Mouse (Mus musculus): ENCODE data around the gene Bola2. TPM values are rescaled to one million over a fixed set of nuclear protein-coding genes. Genes with fewer than 3 reads are reported as not detected.
A peak's percentile ranks its signal among the peaks of the same experiment; 100 is the strongest.

The Bola2 gene
- polyA plus RNA-seq (2015; fragmentation: Nextera tagmentation; extraction: Ambion mirVana) = 121 TPM in 2 replicates

DNA sequence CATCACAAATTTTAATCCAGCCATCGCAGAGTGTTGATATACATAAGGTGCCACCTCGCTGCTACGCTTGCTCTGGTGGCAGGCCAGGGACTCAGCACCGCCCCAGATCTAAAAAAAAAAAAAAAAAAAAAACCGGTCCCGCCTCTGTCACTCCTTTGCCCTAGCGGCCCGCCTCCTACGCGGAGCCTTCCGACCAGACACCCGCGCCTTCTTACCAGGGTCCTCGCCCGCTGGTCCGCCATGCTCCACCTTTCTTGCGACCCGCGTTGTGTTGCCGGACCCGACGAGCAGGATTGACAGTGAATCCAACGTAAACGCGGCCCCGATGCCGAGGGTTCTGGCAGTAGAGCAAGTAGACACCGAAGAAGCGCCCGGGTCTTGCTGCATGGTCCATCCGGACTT is at the start of gene Bola2:
Gene Bola2 (plus strand): TSS at position 192 of the 402 bp plus-strand sequence.
- Histone ChIP-seq H3K9ac (peak within 1 kb of the TSS; percentile 84), H3K36me3 (peaks cover 22% of the 10 kb centered on the region), H3K4me2 (replicated peaks) (peak within 1 kb of the TSS; percentile 86), H3K27ac (replicated peaks) (peak within 1 kb of the TSS; percentile 97), H3K27me3 (no peaks in the 10 kb centered on the region), H3K9me3 (replicated peaks) (no peaks in the 10 kb centered on the region), H3K4me3 (replicated peaks) (peak within 1 kb of the TSS; percentile 72), H3K4me1 (peaks cover 23% of the 10 kb centered on the region)
- ATAC-seq (ENCODE audit: insufficient number of reproducible peaks, low FRiP score, low TSS enrichment, low read depth) = peak; percentile 58
- WGBS = under 1% methylated on average over 31 of the region's 31 CpGs

DNA sequence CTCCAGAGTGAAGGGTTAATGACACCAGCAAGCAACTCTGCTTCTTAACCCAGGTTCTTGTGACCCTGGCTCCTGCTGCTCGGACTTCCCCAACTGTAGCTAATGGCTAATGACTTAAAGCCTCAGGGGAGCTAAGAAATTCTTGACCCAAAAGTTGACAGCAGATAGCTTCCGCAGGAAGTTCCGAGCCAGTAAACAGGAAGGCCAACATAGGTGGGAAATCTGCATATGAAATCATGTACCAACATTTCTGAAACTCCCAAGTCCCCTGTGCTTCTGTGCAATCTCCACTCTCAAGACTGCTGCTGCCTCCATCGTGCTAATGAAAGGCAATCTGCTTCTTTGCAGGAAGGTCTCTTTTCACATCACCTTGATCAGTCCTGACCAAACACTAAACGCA is 49.5 kb upstream of the Bola2 start:
- ATAC-seq (ENCODE audit: insufficient number of reproducible peaks, low FRiP score, low TSS enrichment, low read depth) = no peak

DNA sequence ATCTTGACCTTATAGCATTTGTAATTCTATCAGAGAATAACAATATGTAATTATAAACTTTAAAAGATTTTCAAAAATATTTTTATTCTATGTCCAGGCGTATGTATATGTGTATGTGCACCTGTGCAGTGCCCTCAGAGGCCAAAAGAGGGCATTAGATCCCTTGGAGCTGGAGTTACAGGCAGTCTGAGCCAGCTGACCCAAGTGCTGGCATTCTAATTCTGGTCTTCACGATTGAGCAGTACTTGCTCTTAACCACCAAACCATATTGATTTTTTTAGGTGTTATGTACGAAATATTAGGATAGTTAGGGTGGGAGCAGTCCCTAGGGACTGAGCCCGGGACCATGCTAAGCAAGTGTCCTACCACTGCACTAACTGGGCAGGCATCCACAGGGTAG is 46.7 kb upstream of the Bola2 start:
- ATAC-seq (ENCODE audit: insufficient number of reproducible peaks, low FRiP score, low TSS enrichment, low read depth) = no peak
- peak overlapping the region; percentile 75; the same call in 1 of the 2 replicates for H3K4me3 ChIP-seq (replicated peaks)
- H3K9ac ChIP-seq = no peak overlapping the region
- no peak overlapping the region for H3K27ac ChIP-seq (replicated peaks)
- no peaks in the 10 kb centered on the region for H3K36me3 ChIP-seq
- peaks cover 13% of the 10 kb centered on the region for H3K4me1 ChIP-seq
- peak overlapping the region; percentile 68 for H3K4me2 ChIP-seq (replicated peaks)
- H3K9me3 ChIP-seq (replicated peaks) = no peaks in the 10 kb centered on the region
- H3K27me3 ChIP-seq = no peaks in the 10 kb centered on the region
- 70% methylated on average over 4 of the region's 4 CpGs for WGBS

More for the DNA sequence above, 49.5 kb upstream of the Bola2 start:
- Histone ChIP-seq H3K4me2 (replicated peaks) (no peak overlapping the region), H3K9me3 (replicated peaks) (no peaks in the 10 kb centered on the region), H3K4me3 (replicated peaks) (no peak overlapping the region), H3K27ac (replicated peaks) (no peak overlapping the region), H3K4me1 (peaks cover 13% of the 10 kb centered on the region), H3K27me3 (no peaks in the 10 kb centered on the region), H3K9ac (no peak overlapping the region), H3K36me3 (no peaks in the 10 kb centered on the region)
- whole genome bisulfite sequencing = 40% methylated on average over 5 of the region's 5 CpGs

DNA sequence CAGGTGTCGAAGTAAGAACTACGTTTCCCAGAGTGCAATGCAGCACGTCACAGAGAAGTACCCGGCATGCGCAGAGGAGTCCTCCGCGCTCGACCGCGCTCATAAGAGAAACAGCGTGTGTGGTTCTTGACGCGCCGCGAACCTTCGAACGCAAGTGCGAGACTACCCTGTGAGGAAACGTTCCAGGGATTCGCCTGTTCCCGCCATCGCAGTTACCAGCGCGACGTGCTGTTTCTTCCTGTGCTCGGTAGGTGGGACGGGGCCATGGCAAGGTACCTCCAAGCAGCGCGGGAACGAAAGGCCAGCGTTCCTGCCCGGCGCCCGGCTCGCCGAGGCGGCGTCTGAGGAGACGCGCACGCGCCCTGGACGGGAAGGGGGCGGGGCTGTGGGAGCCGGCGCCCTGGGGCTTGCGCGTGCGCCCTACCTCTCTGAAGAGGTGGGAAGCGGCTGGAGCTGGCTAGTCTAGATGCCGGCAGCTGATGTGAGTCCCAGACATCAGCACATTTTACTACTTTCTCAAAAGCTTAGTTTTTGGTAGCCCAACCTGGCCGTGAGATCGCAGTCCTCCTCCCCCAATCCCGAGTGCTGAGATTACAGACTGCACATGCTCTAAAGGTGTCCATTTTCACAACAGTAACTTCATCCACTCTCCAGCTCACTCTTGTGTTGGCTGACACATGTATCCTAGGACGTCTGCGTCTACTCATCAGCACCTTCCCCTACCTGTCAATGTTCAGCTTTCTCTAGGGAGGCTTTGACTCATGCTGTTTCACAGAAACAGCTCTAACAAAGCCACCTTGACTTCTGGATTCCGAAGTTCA is 45.8 kb upstream of the Bola2 start, which contains the start of gene Sgf29:
Gene Sgf29 (plus strand): TSS at position 79 of the 821 bp plus-strand sequence.
- Histone ChIP-seq H3K4me3 (replicated peaks) (peak within 1 kb of the TSS; percentile 75), H3K4me2 (replicated peaks) (peak within 1 kb of the TSS; percentile 68), H3K27ac (replicated peaks) (peak within 1 kb of the TSS; percentile 97), H3K27me3 (no peaks in the 10 kb centered on the region), H3K9ac (peak within 1 kb of the TSS; percentile 74), H3K36me3 (no peaks in the 10 kb centered on the region), H3K4me1 (peaks cover 13% of the 10 kb centered on the region), H3K9me3 (replicated peaks) (no peaks in the 10 kb centered on the region)
- WGBS = under 1% methylated on average over 57 of the region's 57 CpGs
- peak; percentile 98 for ATAC-seq (ENCODE audit: insufficient number of reproducible peaks, low FRiP score, low TSS enrichment, low read depth)

DNA sequence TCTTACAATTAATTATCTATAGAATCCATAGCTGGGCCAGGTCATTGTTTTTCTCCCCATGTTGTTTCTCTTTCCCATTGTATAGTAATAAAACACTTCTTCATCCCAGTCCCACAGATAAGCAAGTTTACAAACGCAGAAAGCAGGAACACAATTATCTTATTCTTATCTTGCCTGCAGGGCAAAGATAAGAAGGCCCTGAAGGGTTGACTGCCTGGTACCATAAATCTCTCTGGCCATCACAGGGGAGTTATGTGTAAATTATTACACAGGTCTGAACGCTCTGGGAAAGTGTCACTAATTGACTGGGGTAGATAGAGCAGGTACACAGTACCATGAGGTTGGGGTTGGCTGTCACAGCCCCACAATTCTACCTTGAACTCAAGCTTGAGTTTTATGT is 44.3 kb upstream of the Bola2 start:
- no peak overlapping the region for H3K4me2 ChIP-seq (replicated peaks)
- no peaks in the 10 kb centered on the region for H3K9me3 ChIP-seq (replicated peaks)
- 82% methylated on average over 2 of the region's 2 CpGs for WGBS
- no peak overlapping the region for H3K9ac ChIP-seq
- H3K4me1 ChIP-seq = peaks cover 13% of the 10 kb centered on the region
- H3K4me3 ChIP-seq (replicated peaks) = no peak overlapping the region
- H3K27me3 ChIP-seq = no peaks in the 10 kb centered on the region
- H3K36me3 ChIP-seq = no peaks in the 10 kb centered on the region
- no peak overlapping the region for H3K27ac ChIP-seq (replicated peaks)
- no peak for ATAC-seq (ENCODE audit: insufficient number of reproducible peaks, low FRiP score, low TSS enrichment, low read depth)

DNA sequence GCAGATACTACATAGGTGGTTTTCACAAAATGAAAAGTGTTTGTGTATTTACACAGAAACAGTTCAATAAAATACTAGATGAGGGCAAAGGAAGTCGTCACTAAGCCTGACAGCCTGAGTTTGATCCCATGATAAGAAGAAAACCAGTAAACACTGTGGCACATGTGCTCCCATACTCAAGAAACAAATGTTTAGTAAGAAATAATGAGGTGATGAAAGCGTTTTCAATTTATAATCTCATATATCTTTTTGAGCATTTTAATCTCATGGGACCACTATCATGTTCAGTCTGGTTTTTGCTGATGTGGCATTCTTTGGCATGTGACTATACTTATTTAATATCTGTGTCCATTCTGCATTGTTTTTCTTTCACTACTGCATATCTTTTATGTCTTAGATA is 41.2 kb upstream of the Bola2 start:
- Histone ChIP-seq H3K4me2 (replicated peaks) (no peak overlapping the region), H3K27ac (replicated peaks) (no peak overlapping the region), H3K4me1 (peaks cover 8% of the 10 kb centered on the region), H3K36me3 (no peaks in the 10 kb centered on the region), H3K4me3 (replicated peaks) (no peak overlapping the region), H3K9ac (no peak overlapping the region), H3K9me3 (replicated peaks) (no peaks in the 10 kb centered on the region), H3K27me3 (no peaks in the 10 kb centered on the region)
- WGBS = 75% methylated on average over 2 of the region's 2 CpGs
- ATAC-seq (ENCODE audit: insufficient number of reproducible peaks, low FRiP score, low TSS enrichment, low read depth) = no peak

DNA sequence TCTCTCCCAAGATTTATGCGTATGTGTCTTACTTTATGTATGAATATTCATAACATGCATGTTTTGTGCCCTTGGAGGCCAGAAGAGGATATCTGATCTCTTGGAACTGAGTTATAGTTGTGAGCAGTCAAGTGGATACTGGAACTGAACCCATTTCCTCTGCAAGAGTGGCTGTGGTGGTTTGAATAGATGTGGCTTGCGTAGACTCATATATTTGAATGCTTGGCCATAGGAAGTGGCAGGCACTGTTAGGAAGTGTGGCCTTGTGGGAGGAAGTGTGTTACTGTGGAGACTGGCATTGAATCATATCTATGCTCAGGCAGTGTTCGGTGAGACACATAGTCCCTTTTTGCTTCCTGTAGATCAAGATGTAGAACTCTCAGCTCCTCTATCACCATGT is 39.5 kb upstream of the Bola2 start:
- no peaks in the 10 kb centered on the region for H3K27me3 ChIP-seq
- no peak overlapping the region for H3K4me3 ChIP-seq (replicated peaks)
- H3K9me3 ChIP-seq (replicated peaks) = no peaks in the 10 kb centered on the region
- no peak overlapping the region for H3K27ac ChIP-seq (replicated peaks)
- H3K36me3 ChIP-seq = no peaks in the 10 kb centered on the region
- no peak overlapping the region for H3K4me2 ChIP-seq (replicated peaks)
- no peak for ATAC-seq (ENCODE audit: insufficient number of reproducible peaks, low FRiP score, low TSS enrichment, low read depth)
- H3K9ac ChIP-seq = no peak overlapping the region
- 85% methylated on average over 3 of the region's 3 CpGs for WGBS
- no peaks in the 10 kb centered on the region for H3K4me1 ChIP-seq

DNA sequence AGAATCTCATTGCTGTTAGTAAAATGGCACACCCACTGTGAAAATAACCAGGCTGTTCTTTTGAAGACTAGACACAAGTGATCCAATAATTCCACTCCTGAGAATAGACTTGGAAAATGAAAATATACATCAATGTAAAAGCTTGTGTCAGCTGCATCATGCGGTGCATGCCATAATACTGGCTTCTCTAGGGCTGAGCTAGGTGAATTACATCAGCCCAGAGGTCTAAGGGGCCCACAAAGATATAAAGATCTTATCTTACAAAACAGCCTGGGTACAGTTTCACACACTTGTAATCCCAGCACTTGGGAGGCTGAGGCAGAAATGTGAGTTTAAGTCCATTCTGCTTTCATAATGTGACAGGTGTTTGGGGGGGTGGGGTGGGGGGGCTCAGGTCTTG is 37.7 kb upstream of the Bola2 start:
- no peak overlapping the region for H3K9ac ChIP-seq
- H3K4me2 ChIP-seq (replicated peaks) = no peak overlapping the region
- WGBS = 83% methylated on average over 1 of the region's 1 CpGs
- no peak overlapping the region for H3K27ac ChIP-seq (replicated peaks)
- no peaks in the 10 kb centered on the region for H3K9me3 ChIP-seq (replicated peaks)
- no peak for ATAC-seq (ENCODE audit: insufficient number of reproducible peaks, low FRiP score, low TSS enrichment, low read depth)
- no peak overlapping the region for H3K4me3 ChIP-seq (replicated peaks)
- H3K36me3 ChIP-seq = 0 out of 2 replicates have a peak, but pooled peaks cover under 1% of the 10 kb centered on the region
- no peaks in the 10 kb centered on the region for H3K4me1 ChIP-seq
- no peaks in the 10 kb centered on the region for H3K27me3 ChIP-seq

DNA sequence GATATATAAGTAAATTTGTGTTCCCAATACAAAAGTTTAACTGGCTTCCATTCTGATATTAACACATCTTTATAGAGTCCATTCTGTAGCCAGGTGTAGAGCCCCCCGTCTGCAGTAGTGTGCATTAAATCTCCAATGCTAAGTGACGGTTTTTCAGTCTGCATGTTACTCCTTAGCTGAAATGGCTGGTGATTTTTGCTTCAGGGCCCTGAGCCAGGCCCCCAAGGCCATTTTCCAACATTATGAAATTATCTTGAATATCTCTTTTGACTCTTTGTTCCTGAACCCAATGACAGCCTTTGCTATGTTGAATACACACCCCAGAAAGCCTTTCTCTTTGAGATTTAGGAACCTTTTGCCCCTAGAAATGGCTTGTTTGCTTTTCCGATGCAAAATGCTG is 35.4 kb upstream of the Bola2 start:
- ATAC-seq (ENCODE audit: insufficient number of reproducible peaks, low FRiP score, low TSS enrichment, low read depth) = no peak
- H3K9me3 ChIP-seq (replicated peaks) = no peaks in the 10 kb centered on the region
- no peak overlapping the region for H3K9ac ChIP-seq
- H3K4me2 ChIP-seq (replicated peaks) = no peak overlapping the region
- WGBS = 86% methylated on average over 3 of the region's 3 CpGs
- H3K27ac ChIP-seq (replicated peaks) = no peak overlapping the region
- no peaks in the 10 kb centered on the region for H3K27me3 ChIP-seq
- no peaks in the 10 kb centered on the region for H3K4me1 ChIP-seq
- H3K36me3 ChIP-seq = peaks cover 17% of the 10 kb centered on the region; the same call in 1 of the 2 replicates
- no peak overlapping the region for H3K4me3 ChIP-seq (replicated peaks)

DNA sequence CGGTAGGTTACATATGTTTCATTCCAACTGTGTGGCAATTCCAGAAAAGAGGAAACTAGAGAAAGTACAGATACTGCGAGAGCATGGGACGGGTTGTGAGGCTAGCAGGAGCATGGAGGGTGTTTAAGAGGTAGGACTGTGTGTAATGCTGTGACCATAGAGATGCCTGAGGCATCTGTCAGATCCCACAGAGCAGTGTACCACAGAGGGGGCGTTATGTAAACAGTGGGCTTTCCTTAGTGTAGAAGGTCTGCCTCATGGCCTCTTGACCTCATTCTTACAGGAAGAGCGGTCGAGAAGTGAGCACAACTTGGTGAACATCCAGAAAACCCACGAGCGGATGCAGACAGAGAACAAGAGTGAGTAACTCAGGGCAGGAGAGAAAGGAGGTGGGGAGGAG is 31.6 kb upstream of the Bola2 start:
- 64% methylated on average over 8 of the region's 8 CpGs for WGBS
- Histone ChIP-seq H3K4me2 (replicated peaks) (no peak overlapping the region), H3K27me3 (no peaks in the 10 kb centered on the region), H3K9ac (no peak overlapping the region), H3K9me3 (replicated peaks) (no peaks in the 10 kb centered on the region), H3K36me3 (peaks cover 39% of the 10 kb centered on the region), H3K4me1 (no peaks in the 10 kb centered on the region), H3K27ac (replicated peaks) (no peak overlapping the region), H3K4me3 (replicated peaks) (no peak overlapping the region)
- peak; percentile 63; the same call in 1 of the 2 replicates for ATAC-seq (ENCODE audit: insufficient number of reproducible peaks, low FRiP score, low TSS enrichment, low read depth)

DNA sequence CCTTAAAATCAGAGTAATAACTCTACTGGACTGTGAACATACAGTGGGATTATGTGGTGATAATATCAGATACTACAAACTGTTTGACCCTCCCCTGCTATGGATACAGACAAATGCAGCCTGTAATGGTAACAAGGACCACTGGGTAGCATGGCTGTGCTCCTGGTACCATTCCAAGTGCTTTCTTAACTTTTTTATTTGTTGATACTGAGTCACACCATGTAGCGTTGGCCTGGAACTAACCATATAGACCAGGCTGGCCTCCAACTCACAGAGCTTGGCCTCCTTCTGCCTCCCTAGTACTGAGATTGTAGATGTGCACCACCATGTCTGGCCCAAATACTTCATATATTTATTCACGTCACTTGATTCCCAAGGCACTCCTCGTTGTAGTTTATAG is 29.9 kb upstream of the Bola2 start:
- H3K9me3 ChIP-seq (replicated peaks) = no peaks in the 10 kb centered on the region
- ATAC-seq (ENCODE audit: insufficient number of reproducible peaks, low FRiP score, low TSS enrichment, low read depth) = no peak
- no peak overlapping the region for H3K9ac ChIP-seq
- H3K4me2 ChIP-seq (replicated peaks) = no peak overlapping the region
- no peaks in the 10 kb centered on the region for H3K4me1 ChIP-seq
- 95% methylated on average over 3 of the region's 3 CpGs for WGBS
- H3K27ac ChIP-seq (replicated peaks) = no peak overlapping the region
- H3K36me3 ChIP-seq = peaks cover 45% of the 10 kb centered on the region
- H3K4me3 ChIP-seq (replicated peaks) = no peak overlapping the region
- H3K27me3 ChIP-seq = no peaks in the 10 kb centered on the region

Data from embryonic facial prominence, embryonic 15.5 days (tissue).